In genomic region chr9:61022371-61023026, GRCm38 (mm10) we compare ENCODE assay signal across 11 mouse cellular contexts.
DNase-seq lines count a peak whose midpoint lies in the region; ATAC-seq lines count a peak whose summit lies in the region.
"Had no signal": no experiment of that assay in that cellular context is flagged by ENCODE, and none has a peak within 500 bp of the region (broad histone marks: within the 10 kb centered on the region; RNA-seq: fewer than 3 reads in every experiment).

No protein-coding gene starts in this region.

- no peak overlapping the region for H3K4me2 ChIP-seq in lung, embryonic 16.5 days (ENCODE audit: low read depth, low read length)
- H3K4me2 ChIP-seq in midbrain, embryonic 13.5 days (replicated peaks) = no peak overlapping the region
- H3K4me2 ChIP-seq: kidney, embryonic 15.5 days had no signal

- H3K9ac ChIP-seq in lung, embryonic 16.5 days (ENCODE audit: low read length) = no peak overlapping the region
- H3K9ac ChIP-seq in midbrain, embryonic 13.5 days (replicated peaks) = no peak overlapping the region
- H3K9ac ChIP-seq: forebrain, postnatal 0 days; kidney, embryonic 15.5 days had no signal

- no peaks in the 10 kb centered on the region for H3K9me3 ChIP-seq in lung, embryonic 16.5 days (ENCODE audit: control insufficient read depth, low read length)
- H3K9me3 ChIP-seq in midbrain, embryonic 13.5 days = no peaks in the 10 kb centered on the region
- H3K9me3 ChIP-seq: kidney, embryonic 15.5 days had no signal

- peak; percentile 75 for DNase-seq in layer of hippocampus, adult 9-11 months
- no peak for DNase-seq in layer of hippocampus, adult 8-10 months (ENCODE audit: low spot score in 2 of 2)
- peak; percentile 23 to 46 for DNase-seq in adrenal gland, postnatal 36 days
- peak; percentile 17 for DNase-seq in spleen, adult 12 weeks (ENCODE audit: low spot score)
- no peak for DNase-seq in frontal cortex, postnatal 25 days (ENCODE audit: low spot score in 2 of 2)
- DNase-seq: forebrain, postnatal 0 days; right cerebral cortex, adult 18-20 months; thymus, adult 2 months had no signal

- 75% methylated on average over 6 of the region's 6 CpGs for WGBS in lung, embryonic 16.5 days
- 91% methylated on average over 6 of the region's 6 CpGs for WGBS in midbrain, embryonic 13.5 days

- ATAC-seq in lung, embryonic 16.5 days (ENCODE audit: low read depth) = 0 out of 2 replicates have a peak, but pooled peaks have one; percentile 12
- ATAC-seq in midbrain, embryonic 13.5 days = no peak
- ATAC-seq: forebrain, postnatal 0 days had no signal

- no peaks in the 10 kb centered on the region for H3K36me3 ChIP-seq in lung, embryonic 16.5 days (ENCODE audit: control insufficient read depth, insufficient read depth, low read length)
- no peaks in the 10 kb centered on the region for H3K36me3 ChIP-seq in midbrain, embryonic 13.5 days
- H3K36me3 ChIP-seq: kidney, embryonic 15.5 days had no signal

- H3K4me1 ChIP-seq in lung, embryonic 16.5 days (replicated peaks; ENCODE audit: control insufficient read depth, insufficient read depth, low read length) = no peaks in the 10 kb centered on the region
- H3K4me1 ChIP-seq in midbrain, embryonic 13.5 days (replicated peaks) = no peaks in the 10 kb centered on the region
- H3K4me1 ChIP-seq: kidney, embryonic 15.5 days had no signal

- H3K27me3 ChIP-seq in lung, embryonic 16.5 days (ENCODE audit: control insufficient read depth, insufficient read depth, low read depth, low read length) = no peaks in the 10 kb centered on the region
- H3K27me3 ChIP-seq in midbrain, embryonic 13.5 days = peaks cover 17% of the 10 kb centered on the region

- H3K4me3 ChIP-seq in lung, embryonic 16.5 days (ENCODE audit: low read length) = no peak overlapping the region
- H3K4me3 ChIP-seq in midbrain, embryonic 13.5 days (replicated peaks) = no peak overlapping the region
- H3K4me3 ChIP-seq: kidney, embryonic 15.5 days had no signal

- H3K27ac ChIP-seq in lung, embryonic 16.5 days (ENCODE audit: low read length) = no peak overlapping the region
- no peak overlapping the region for H3K27ac ChIP-seq in midbrain, embryonic 13.5 days
- H3K27ac ChIP-seq: kidney, embryonic 15.5 days had no signal

Comparison
In these comparisons a context has a peak if more than half of its experiments do, and no peak if none do; other contexts are left out.
1. DNase-seq: peak in layer of hippocampus, adult 9-11 months (single experiment), adrenal gland, postnatal 36 days (2 of 2) and spleen, adult 12 weeks (single experiment); none in layer of hippocampus, adult 8-10 months (0 of 2) and frontal cortex, postnatal 25 days (0 of 2).